Mouse (Mus musculus) embryonic facial prominence, embryonic 14.5 days (tissue): ENCODE measurements at regions not wholly inside any gene's neighbourhood (a gene's known extent, or its start where the extent isn't known, plus 50 kb on each side); places are given as distances from the start of the nearest gene placed in this dataset.

Source experiments
- ATAC-seq: fragments of 200-750 bp; cut with Nextera tagmentation; 2 replicates; pipeline ENCODE4 v1.8.0; 2017; ENCODE audit warnings: low read depth, moderate number of reproducible peaks, moderate TSS enrichment
- DNase-seq: peaks from one replicate; pipeline ENCODE4 v3.0.0-alpha.2; 2015; ENCODE audit warnings: low spot score
- H3K27ac ChIP-seq: fragments of 300-500 bp; sonication (generic); replicated peaks from 2 replicates; pipeline ENCODE4 v1.5.1; 2014; ENCODE audit warnings: low read depth, mild to moderate bottlenecking, low read length, moderate library complexity
- H3K27me3 ChIP-seq: fragments of 300-500 bp; sonication (generic); replicated peaks from 2 replicates; pipeline ENCODE4 v1.6.1; 2014; ENCODE audit warnings: low read length; ENCODE audit not compliant: control insufficient read depth, insufficient read depth
- H3K36me3 ChIP-seq: fragments of 300-500 bp; sonication (generic); 2 replicates; pipeline ENCODE4 v1.6.1; 2014; ENCODE audit warnings: low read length, mixed read lengths; ENCODE audit not compliant: control insufficient read depth, insufficient read depth
- H3K4me1 ChIP-seq: fragments of 300-500 bp; sonication (generic); 2 replicates; pipeline ENCODE4 v1.6.1; 2014; ENCODE audit warnings: antibody characterized with exemption, low read length; ENCODE audit not compliant: control insufficient read depth, insufficient read depth
- H3K4me2 ChIP-seq: fragments of 300-500 bp; sonication (generic); 2 replicates; pipeline ENCODE4 v1.6.1; 2014; ENCODE audit warnings: low read depth, mild to moderate bottlenecking, low read length, moderate library complexity, mixed read lengths
- H3K4me3 ChIP-seq: fragments of 300-500 bp; sonication (generic); 2 replicates; pipeline ENCODE4 v1.5.1; 2014; ENCODE audit warnings: low read depth, mild to moderate bottlenecking, low read length
- H3K9ac ChIP-seq: fragments of 300-500 bp; sonication (generic); 2 replicates; pipeline ENCODE4 v1.6.1; 2014; ENCODE audit warnings: low read depth, mild to moderate bottlenecking, low read length, moderate library complexity, mixed read lengths
- H3K9me3 ChIP-seq: fragments of 300-500 bp; sonication (generic); 2 replicates; pipeline ENCODE4 v1.6.1; 2016; ENCODE audit warnings: low read length; ENCODE audit not compliant: control insufficient read depth
- WGBS: fragments of 180-500 bp; shearing (Covaris S2); extraction: QIAGEN DNeasy Blood & Tissue Kit; methylation state at CpG from one replicate; pipeline ENCODE4 v1.1.7; 2014; 5-methylcytosine and 5-hydroxymethylcytosine counted together

DNA sequence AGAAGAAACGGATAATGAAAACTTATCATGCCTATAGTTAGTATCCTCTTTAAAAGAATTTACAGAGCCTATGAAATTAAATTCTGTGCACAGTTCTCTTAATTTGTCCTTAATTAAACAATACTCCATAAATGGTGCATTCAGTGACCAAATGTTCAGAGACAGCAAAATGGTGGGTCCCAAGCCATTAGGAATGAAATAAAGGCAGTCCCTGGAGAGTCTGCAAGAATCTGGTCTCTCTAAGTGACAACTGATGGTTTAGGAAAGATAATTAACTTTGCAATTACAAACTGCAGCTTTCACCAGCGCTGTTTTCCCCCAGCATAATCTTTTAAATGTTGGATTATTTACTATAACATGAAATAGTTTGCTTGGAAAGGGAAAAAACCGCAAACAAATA, 376.9 kb upstream of the Kcnh8 start:
- 73% methylated on average over 3 of the region's 3 CpGs for WGBS

DNA sequence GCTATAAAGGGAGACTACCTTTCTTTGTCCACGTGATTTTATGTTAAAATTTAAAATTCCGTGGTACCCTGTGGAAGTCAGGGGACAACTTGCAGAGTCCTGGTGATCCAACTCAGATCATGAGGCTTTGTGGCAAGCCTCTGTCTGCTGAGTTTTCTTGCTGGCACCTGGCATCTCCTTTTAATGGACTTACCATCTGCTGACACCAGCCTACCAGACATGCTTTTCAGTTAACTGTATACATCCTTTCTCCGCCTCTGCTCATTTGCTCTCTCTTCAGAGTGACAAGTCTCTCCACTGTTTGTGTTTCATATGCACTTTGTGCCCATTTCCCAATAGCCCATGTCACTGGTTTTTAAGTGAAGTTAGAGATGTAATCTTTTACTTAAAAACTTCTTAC, 382.1 kb upstream of the Kcnh8 start:
- no peak overlapping the region for H3K9ac ChIP-seq
- DNase-seq (no peak), ATAC-seq (no peak)
- no peak overlapping the region for H3K4me3 ChIP-seq
- H3K9me3 ChIP-seq = no peaks in the 10 kb centered on the region
- H3K36me3 ChIP-seq = no peaks in the 10 kb centered on the region
- WGBS = 87% methylated on average over 3 of the region's 3 CpGs
- no peaks in the 10 kb centered on the region for H3K4me1 ChIP-seq
- no peak overlapping the region for H3K4me2 ChIP-seq
- H3K27ac ChIP-seq = no peak overlapping the region
- H3K27me3 ChIP-seq = no peaks in the 10 kb centered on the region

More for the DNA sequence above, 376.9 kb upstream of the Kcnh8 start:
- ATAC-seq (no peak), DNase-seq (no peak)
- no peaks in the 10 kb centered on the region for H3K27me3 ChIP-seq
- H3K27ac ChIP-seq = no peak overlapping the region
- no peaks in the 10 kb centered on the region for H3K4me1 ChIP-seq
- H3K4me2 ChIP-seq = no peak overlapping the region
- no peak overlapping the region for H3K9ac ChIP-seq
- H3K36me3 ChIP-seq = no peaks in the 10 kb centered on the region
- H3K4me3 ChIP-seq = no peak overlapping the region
- no peaks in the 10 kb centered on the region for H3K9me3 ChIP-seq

GRCm38 (mm10) chr17:52217411-52217810, 384.3 kb upstream of the Satb1 start:
- DNase-seq (no peak), ATAC-seq (no peak)
- no peak overlapping the region for H3K9ac ChIP-seq
- no peak overlapping the region for H3K4me3 ChIP-seq
- H3K27ac ChIP-seq = no peak overlapping the region
- no peaks in the 10 kb centered on the region for H3K4me1 ChIP-seq
- no peaks in the 10 kb centered on the region for H3K27me3 ChIP-seq
- no peaks in the 10 kb centered on the region for H3K36me3 ChIP-seq
- H3K4me2 ChIP-seq = no peak overlapping the region
- no peaks in the 10 kb centered on the region for H3K9me3 ChIP-seq

- no peak for ATAC-seq
- Histone ChIP-seq H3K9me3 (no peaks in the 10 kb centered on the region), H3K4me2 (no peak overlapping the region), H3K4me1 (no peaks in the 10 kb centered on the region), H3K27ac (no peak overlapping the region), H3K36me3 (no peaks in the 10 kb centered on the region), H3K27me3 (no peaks in the 10 kb centered on the region), H3K9ac (no peak overlapping the region), H3K4me3 (no peak overlapping the region)
- DNase-seq = no peak
- WGBS = 80% methylated on average over 2 of the region's 2 CpGs
Measured at GRCm38 (mm10) chr17:52212944-52213343, 379.9 kb upstream of the Satb1 start.

GRCm38 (mm10) chr17:52210483-52210882, 377.4 kb upstream of the Satb1 start:
- no peak overlapping the region for H3K4me3 ChIP-seq
- ATAC-seq (no peak), DNase-seq (no peak)
- H3K27me3 ChIP-seq = no peaks in the 10 kb centered on the region
- no peaks in the 10 kb centered on the region for H3K36me3 ChIP-seq
- no peaks in the 10 kb centered on the region for H3K9me3 ChIP-seq
- WGBS = 83% methylated on average over 6 of the region's 6 CpGs
- H3K27ac ChIP-seq = no peak overlapping the region
- H3K4me1 ChIP-seq = no peaks in the 10 kb centered on the region
- no peak overlapping the region for H3K9ac ChIP-seq
- no peak overlapping the region for H3K4me2 ChIP-seq

DNA sequence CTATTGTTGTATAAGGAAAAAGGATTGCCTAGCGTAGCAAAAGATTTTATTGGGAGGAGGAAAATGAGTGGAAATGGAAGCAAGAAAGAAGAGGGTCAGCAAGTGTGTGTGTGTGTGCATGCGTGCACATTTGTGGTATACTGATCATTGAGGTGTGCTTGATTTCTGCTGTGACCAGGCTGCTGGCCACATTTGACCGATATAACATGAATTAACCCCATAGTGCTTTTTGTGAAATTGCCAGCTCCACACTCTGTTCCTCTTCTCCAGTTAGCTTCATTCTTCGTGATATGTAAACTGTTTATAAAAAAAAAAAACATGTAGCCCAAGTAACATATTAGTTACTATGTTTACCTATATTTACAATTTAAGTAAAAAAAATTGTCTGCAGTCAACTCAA, 364.6 kb upstream of the Satb1 start:
- Histone ChIP-seq H3K27ac (no peak overlapping the region), H3K27me3 (no peaks in the 10 kb centered on the region), H3K4me3 (no peak overlapping the region), H3K4me1 (no peaks in the 10 kb centered on the region), H3K4me2 (no peak overlapping the region), H3K36me3 (no peaks in the 10 kb centered on the region), H3K9ac (no peak overlapping the region), H3K9me3 (no peaks in the 10 kb centered on the region)
- ATAC-seq = no peak
- 92% methylated on average over 4 of the region's 4 CpGs for WGBS
- DNase-seq = no peak

DNA sequence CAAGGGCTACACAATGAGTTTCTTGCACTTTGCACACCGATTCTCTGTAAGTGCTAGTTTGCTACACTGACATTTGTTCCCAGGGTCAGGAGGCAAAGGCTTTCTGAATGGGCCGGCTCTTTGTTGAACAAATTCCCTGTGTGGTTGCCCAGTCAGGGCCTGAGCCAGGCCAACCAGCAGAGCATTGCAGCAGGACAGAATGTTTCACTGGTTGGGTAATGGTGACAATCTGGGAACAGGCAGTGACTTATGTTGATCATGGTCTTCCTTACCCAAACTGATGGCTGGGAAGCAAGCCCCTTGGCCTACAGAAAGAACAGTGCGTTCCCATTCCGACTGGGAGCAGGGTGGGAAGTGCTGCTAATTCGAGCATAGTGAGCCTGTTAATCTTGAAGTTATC, 363.7 kb upstream of the Satb1 start:
- 88% methylated on average over 5 of the region's 5 CpGs for WGBS
- Histone ChIP-seq H3K9me3 (no peaks in the 10 kb centered on the region), H3K27ac (no peak overlapping the region), H3K4me1 (no peaks in the 10 kb centered on the region), H3K36me3 (no peaks in the 10 kb centered on the region), H3K4me2 (no peak overlapping the region), H3K27me3 (no peaks in the 10 kb centered on the region), H3K4me3 (no peak overlapping the region), H3K9ac (no peak overlapping the region)
- no peak for ATAC-seq
- DNase-seq = no peak

DNA sequence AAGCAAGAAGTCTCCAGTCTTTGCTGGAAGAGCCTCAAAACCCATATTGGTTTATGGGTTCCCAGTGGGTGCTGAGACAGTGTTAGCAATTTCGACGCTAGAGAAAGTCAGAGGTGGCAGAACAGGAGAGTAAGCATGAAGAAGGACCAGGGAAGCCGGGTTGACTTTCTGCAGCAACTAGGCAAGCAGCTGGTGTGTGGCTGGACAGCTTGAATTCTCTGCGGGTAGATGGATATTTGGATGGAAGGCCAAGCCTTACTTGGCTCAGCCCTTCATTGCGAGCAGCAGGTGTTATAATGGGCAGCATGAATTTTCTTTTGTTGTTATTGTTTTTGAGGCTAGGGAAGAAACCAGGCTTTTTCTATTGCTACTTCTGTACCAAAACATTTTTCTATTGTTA, 362.7 kb upstream of the Satb1 start:
- Histone ChIP-seq H3K36me3 (no peaks in the 10 kb centered on the region), H3K4me1 (no peaks in the 10 kb centered on the region), H3K4me3 (no peak overlapping the region), H3K9me3 (no peaks in the 10 kb centered on the region), H3K27me3 (no peaks in the 10 kb centered on the region), H3K27ac (no peak overlapping the region), H3K4me2 (no peak overlapping the region), H3K9ac (no peak overlapping the region)
- 84% methylated on average over 5 of the region's 5 CpGs for WGBS
- DNase-seq (no peak), ATAC-seq (no peak)

DNA sequence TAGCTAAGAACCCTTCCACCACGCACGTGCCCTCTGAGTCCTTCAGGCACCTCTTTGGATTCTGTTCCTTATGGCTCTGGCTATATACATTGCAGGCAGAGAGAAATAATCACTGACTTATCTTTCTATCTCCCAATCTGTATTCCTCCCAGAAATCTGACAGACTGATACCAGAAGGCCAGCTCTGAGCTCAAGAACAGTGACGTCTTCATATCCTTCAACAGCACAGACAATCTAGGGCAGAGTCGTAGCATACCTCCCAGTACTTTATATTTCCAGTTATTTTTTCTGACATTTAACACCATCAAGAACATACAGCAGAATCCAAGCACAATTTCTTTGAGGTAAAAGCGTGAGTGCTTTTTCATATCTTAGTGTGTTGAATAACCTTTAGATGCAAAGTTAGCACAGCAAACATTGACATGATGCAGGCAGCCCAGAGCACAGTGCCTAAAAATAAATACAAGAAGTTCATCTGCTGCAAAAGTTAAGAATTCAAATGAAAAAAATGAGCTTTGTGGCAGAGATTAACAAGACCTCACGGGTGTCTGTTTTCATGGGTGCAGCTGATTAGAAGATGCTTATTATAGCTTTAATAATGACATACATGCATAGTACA, 358.1 kb upstream of the Satb1 start:
- ATAC-seq (no peak), DNase-seq (no peak)
- Histone ChIP-seq H3K4me3 (no peak overlapping the region), H3K4me2 (no peak overlapping the region), H3K9ac (no peak overlapping the region), H3K36me3 (no peaks in the 10 kb centered on the region), H3K9me3 (no peaks in the 10 kb centered on the region), H3K4me1 (no peaks in the 10 kb centered on the region), H3K27me3 (no peaks in the 10 kb centered on the region), H3K27ac (no peak overlapping the region)
- 85% methylated on average over 6 of the region's 6 CpGs for WGBS
